Mouse (Mus musculus) midbrain, embryonic 11.5 days (tissue): ENCODE data around the gene Sfrp5. TPM values are rescaled to one million over a fixed set of nuclear protein-coding genes. Genes with fewer than 3 reads are reported as not detected.
A peak's percentile ranks its signal among the peaks of the same experiment; 100 is the strongest.

Experiments used
- ATAC-seq: fragments of 200-750 bp; cut with Nextera tagmentation; 2 replicates; pipeline ENCODE4 v1.8.0; 2017; ENCODE audit warnings: moderate TSS enrichment, moderate library complexity; ENCODE audit not compliant: low FRiP score
- DNase-seq: peaks from one replicate; pipeline ENCODE4 v3.0.0; 2015; ENCODE audit warnings: low spot score; ENCODE audit errors: missing footprints
- H3K27ac ChIP-seq: fragments of 300-500 bp; sonication (generic); 2 replicates; pipeline ENCODE4 v1.5.1; 2014; ENCODE audit warnings: low read depth, low read length
- H3K27me3 ChIP-seq: fragments of 300-500 bp; sonication (generic); 2 replicates; pipeline ENCODE4 v1.6.1; 2014; ENCODE audit warnings: mild to moderate bottlenecking, low read length, moderate library complexity, mixed read lengths; ENCODE audit not compliant: control insufficient read depth, insufficient read depth
- H3K36me3 ChIP-seq: fragments of 300-500 bp; sonication (generic); 2 replicates; pipeline ENCODE4 v1.6.1; 2014; ENCODE audit warnings: mild to moderate bottlenecking, low read length, moderate library complexity, mixed read lengths; ENCODE audit not compliant: control insufficient read depth, insufficient read depth
- H3K4me1 ChIP-seq: fragments of 300-500 bp; sonication (generic); 2 replicates; pipeline ENCODE4 v1.6.1; 2014; ENCODE audit warnings: low read length; ENCODE audit not compliant: control insufficient read depth, insufficient read depth
- H3K4me2 ChIP-seq: fragments of 300-500 bp; sonication (generic); 2 replicates; pipeline ENCODE4 v1.6.1; 2014; ENCODE audit warnings: mild to moderate bottlenecking, moderate library complexity
- H3K4me3 ChIP-seq: fragments of 300-500 bp; sonication (generic); 2 replicates; pipeline ENCODE4 v1.5.1; 2014; ENCODE audit warnings: low read depth, low read length
- H3K9ac ChIP-seq: fragments of 300-500 bp; sonication (generic); 2 replicates; pipeline ENCODE4 v1.6.1; 2014; ENCODE audit warnings: low read length
- H3K9me3 ChIP-seq: fragments of 300-500 bp; sonication (generic); 2 replicates; pipeline ENCODE4 v1.6.1; 2016; ENCODE audit warnings: low read length; ENCODE audit not compliant: control insufficient read depth
- WGBS: fragments of 180-500 bp; shearing (Covaris S2); extraction: QIAGEN DNeasy Blood & Tissue Kit; methylation state at CpG from one replicate; pipeline ENCODE4 v1.1.7; 2014; 5-methylcytosine and 5-hydroxymethylcytosine counted together
- polyA plus RNA-seq: library from polyadenylated mRNA; unstranded; fragments of >200 nt; fragmentation: Nextera tagmentation; extraction: Ambion mirVana; gene quantifications from 2 replicates; pipeline ENCODE4 v1.2.1, GENCODE M21; 2014

The Sfrp5 gene
- 0.11 and 0.14 TPM in 2 replicates for polyA plus RNA-seq

DNA sequence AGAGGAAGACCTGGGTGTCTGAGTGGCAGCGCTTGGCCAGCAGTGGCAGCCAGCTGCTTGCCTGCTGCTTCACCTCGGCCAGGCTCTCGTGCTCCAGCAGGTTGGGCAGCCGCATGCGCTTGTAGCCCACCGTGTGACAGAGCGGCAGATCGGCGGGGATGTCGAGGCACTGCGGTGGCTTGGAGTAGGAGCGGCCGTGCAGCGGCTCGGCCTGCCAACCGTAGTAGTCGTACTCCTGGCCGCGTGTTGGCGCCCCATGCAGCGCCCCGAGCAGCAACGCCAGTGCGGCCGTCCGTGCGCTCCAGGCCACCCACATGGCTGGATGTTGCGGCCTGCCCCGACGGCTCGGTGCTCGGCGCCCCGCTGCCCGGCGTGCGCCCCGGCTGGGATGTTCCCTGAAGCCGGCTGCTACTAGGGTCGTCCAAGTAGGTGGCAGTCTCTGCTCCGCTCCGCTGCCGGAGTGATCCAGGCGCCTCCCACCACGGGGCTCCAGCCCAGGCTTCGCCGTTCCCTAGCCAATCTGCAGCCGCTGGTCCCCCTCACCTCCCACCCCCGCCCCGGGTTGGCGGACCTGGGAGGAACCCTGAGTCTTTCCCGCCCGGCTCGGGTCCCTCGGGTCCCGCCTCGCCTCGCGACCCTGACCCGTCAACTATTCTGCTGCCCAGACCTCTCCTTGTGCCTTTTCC lies at the start of gene Sfrp5:
Gene Sfrp5, minus strand, starts transcription at position 557 of the 686 bp plus-strand sequence.
- Histone ChIP-seq H3K36me3 (no peaks in the 10 kb centered on the region), H3K27me3 (peaks cover 48% of the 10 kb centered on the region), H3K9me3 (no peaks in the 10 kb centered on the region), H3K9ac (no peak within 1 kb of the TSS), H3K27ac (no peak within 1 kb of the TSS), H3K4me3 (peak within 1 kb of the TSS; percentile 15; the same call in 1 of the 2 replicates), H3K4me2 (peak within 1 kb of the TSS; percentile 27), H3K4me1 (peaks cover 8% of the 10 kb centered on the region; the same call in 1 of the 2 replicates)
- ATAC-seq (no peak), DNase-seq (peak; percentile 93)
- under 1% methylated on average over 60 of the region's 60 CpGs for WGBS

DNA sequence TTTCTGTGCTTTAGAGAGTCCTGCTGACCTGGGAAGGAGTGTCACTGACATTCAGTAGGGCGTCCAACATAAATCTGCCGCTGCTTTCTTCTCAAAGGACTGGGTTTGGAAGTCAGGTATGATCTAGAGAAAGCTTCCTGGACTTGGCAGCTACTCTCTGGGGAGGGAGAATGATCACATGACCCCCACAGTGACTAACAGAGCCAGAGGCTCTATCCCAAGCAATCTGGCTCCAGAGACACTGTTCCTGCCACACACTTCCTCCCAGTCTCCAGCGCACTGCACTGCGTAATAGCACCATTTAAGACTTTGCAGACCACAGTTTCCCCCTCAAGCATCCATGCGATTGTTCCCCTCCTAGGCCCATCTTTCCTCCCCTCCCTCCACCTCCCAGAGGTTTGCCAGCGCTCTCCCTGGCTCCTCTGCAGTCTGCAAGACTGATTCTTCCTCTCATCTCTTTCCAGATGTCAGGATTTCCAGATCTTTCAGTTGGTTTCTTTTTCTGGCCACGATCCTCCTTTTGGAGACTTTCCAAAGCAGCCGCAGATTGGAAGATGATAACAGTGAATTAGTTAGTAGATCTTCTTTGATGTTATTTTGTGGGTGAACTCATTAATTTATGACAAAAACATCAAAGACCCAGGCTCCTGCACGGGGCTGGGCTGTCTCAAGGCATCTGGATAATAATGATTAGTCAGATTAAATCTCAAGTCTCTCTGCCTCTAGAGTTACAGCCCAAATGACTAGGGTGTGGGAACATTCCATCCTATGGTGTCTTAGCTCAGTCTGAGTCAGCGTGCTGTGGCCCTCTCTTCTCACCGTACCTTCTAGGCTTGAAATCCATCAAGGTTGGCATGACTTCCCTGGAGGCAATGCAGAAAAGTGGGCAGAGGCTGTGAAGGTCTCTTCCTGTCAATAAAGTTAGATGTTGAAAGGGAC lies 48.2 kb upstream of the Sfrp5 start:
- ATAC-seq: no peak
- 74% methylated on average over 11 of the region's 11 CpGs for WGBS
- no peak overlapping the region for H3K9ac ChIP-seq
- DNase-seq: no peak
- no peak overlapping the region for H3K27ac ChIP-seq
- peaks cover 4% of the 10 kb centered on the region; the same call in 1 of the 2 replicates for H3K27me3 ChIP-seq
- H3K9me3 ChIP-seq: no peaks in the 10 kb centered on the region
- H3K4me3 ChIP-seq: no peak overlapping the region
- H3K4me1 ChIP-seq: no peaks in the 10 kb centered on the region; the same call in 1 of the 2 replicates
- no peak overlapping the region for H3K4me2 ChIP-seq
- H3K36me3 ChIP-seq: no peaks in the 10 kb centered on the region

DNA sequence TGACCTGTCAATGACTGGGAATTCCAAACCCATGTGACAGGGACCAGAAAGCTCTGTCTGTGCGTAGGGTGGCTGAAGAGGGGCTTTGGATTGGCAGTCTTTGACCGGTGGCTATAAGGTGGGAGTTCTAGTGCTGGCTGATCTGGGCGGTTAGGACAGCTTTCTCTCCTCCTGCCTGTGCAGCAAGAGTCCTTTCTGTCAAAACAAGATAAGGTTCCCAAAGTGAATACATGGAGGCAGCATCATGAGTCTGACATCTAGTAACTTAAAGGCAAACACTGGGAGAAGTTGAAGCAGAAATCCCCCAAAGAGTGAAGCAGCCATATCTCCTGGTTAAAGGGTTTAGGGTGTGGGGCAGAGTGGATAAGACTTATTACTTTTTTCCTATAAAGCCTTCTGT lies 45.5 kb upstream of the Sfrp5 start, which contains the start of gene Golga7b:
Gene Golga7b, plus strand, starts transcription at position 56 of the 400 bp plus-strand sequence.
- H3K9me3 ChIP-seq: no peaks in the 10 kb centered on the region
- no peak within 1 kb of the TSS for H3K9ac ChIP-seq
- no peak within 1 kb of the TSS for H3K4me3 ChIP-seq
- H3K4me1 ChIP-seq: no peaks in the 10 kb centered on the region
- no peaks in the 10 kb centered on the region for H3K36me3 ChIP-seq
- DNase-seq (no peak), ATAC-seq (no peak)
- no peaks in the 10 kb centered on the region for H3K27me3 ChIP-seq
- H3K4me2 ChIP-seq: no peak within 1 kb of the TSS
- WGBS: 83% methylated on average over 3 of the region's 3 CpGs
- no peak within 1 kb of the TSS for H3K27ac ChIP-seq

DNA sequence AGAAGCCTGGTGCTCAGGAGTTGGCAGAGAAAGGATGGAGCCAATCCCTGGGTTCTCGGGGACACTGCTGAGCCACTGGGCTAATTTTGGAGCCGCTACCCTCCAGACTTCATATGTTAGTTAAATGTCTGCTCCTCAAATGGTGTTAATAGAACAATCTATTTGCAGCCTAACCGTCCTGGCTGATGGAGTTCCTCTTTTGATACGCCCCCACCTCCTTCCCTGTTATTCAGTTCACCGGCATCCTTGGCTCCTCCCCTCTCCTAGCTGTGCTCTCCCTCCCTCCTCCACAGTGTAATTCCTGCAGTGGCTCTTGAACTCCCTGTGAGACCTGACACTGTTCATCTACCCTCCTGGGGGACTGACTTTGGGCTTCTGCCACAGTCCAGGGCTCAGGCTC lies 44.6 kb upstream of the Sfrp5 start:
- WGBS: 63% methylated on average over 5 of the region's 5 CpGs
- no peaks in the 10 kb centered on the region for H3K4me1 ChIP-seq
- no peak overlapping the region for H3K27ac ChIP-seq
- no peak overlapping the region for H3K4me2 ChIP-seq
- H3K9me3 ChIP-seq: no peaks in the 10 kb centered on the region
- DNase-seq: no peak
- no peak for ATAC-seq
- no peak overlapping the region for H3K4me3 ChIP-seq
- no peak overlapping the region for H3K9ac ChIP-seq
- H3K36me3 ChIP-seq: no peaks in the 10 kb centered on the region
- no peaks in the 10 kb centered on the region for H3K27me3 ChIP-seq

DNA sequence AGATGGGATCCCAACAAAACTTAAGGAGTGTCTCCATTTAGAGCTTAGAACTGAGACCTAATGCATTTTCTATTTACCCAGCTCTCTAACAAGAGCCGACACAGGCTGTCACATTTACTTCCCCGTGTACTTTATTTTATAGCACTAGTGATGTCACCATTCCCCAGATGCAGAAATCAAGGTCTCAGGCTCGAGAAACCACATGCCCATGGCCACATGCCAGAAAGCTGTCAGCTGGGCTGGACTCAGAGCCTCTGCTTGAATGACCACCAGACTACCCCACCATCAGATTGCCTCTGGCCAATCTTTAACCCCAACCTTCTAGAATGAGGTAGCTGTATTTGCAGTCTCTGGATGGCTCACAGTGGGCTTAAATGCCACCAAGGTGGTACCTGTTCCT lies 41.3 kb upstream of the Sfrp5 start:
- 79% methylated on average over 3 of the region's 3 CpGs for WGBS
- no peak for DNase-seq

DNA sequence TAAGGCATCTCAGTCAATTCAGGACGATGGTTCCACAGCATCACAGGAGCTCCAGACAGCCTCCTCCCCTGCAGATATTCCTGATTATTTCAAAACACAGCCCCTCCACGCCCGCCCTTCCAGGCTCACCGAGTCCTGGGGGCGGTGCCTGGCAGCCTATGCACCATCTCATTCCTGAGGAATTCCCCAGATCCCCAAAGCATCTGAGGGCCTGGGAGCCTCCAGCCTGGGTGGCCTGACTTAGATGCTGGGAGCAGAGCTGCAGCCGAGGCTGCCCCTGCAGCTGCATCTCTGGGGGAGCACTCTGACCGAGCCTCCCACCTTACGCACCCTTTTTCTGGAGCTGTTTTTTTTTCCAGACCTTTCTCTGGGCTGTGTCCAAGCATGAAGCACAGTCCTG lies 38.8 kb upstream of the Sfrp5 start:
- DNase-seq (no peak), ATAC-seq (no peak)
- 51% methylated on average over 8 of the region's 8 CpGs for WGBS

More for the DNA sequence above, 41.3 kb upstream of the Sfrp5 start:
- no peak overlapping the region for H3K4me2 ChIP-seq
- H3K4me3 ChIP-seq: no peak overlapping the region
- no peaks in the 10 kb centered on the region for H3K9me3 ChIP-seq
- no peak overlapping the region for H3K9ac ChIP-seq
- no peaks in the 10 kb centered on the region for H3K36me3 ChIP-seq
- no peaks in the 10 kb centered on the region for H3K27me3 ChIP-seq
- no peaks in the 10 kb centered on the region for H3K4me1 ChIP-seq
- no peak for ATAC-seq
- no peak overlapping the region for H3K27ac ChIP-seq

DNA sequence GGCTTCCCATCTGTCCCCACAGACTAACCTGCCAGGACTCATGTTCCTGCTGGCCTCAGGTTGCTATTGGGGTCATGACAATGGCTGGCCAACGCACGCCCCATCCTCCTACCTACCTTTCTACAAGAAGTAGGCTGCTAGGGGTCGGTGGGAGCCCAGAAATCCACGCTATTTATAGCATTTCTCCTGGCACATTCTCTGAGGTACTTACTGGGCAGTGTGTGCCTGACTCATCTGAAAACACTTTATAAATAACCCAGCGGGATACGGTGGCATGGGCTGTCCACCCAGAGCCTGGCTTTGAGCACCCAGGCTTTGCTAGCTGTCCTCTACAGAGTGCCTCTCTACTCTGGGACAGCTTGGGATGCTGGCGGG lies 36.3 kb upstream of the Sfrp5 start:
- H3K4me2 ChIP-seq: no peak overlapping the region
- H3K9ac ChIP-seq: no peak overlapping the region
- H3K27ac ChIP-seq: no peak overlapping the region
- DNase-seq (no peak), ATAC-seq (no peak)
- H3K4me1 ChIP-seq: no peaks in the 10 kb centered on the region
- no peaks in the 10 kb centered on the region for H3K36me3 ChIP-seq
- H3K9me3 ChIP-seq: no peaks in the 10 kb centered on the region
- H3K27me3 ChIP-seq: no peaks in the 10 kb centered on the region
- 66% methylated on average over 7 of the region's 7 CpGs for WGBS
- no peak overlapping the region for H3K4me3 ChIP-seq

More for the DNA sequence above, 38.8 kb upstream of the Sfrp5 start:
- Histone ChIP-seq H3K4me1 (no peaks in the 10 kb centered on the region), H3K4me2 (no peak overlapping the region), H3K27me3 (no peaks in the 10 kb centered on the region), H3K4me3 (no peak overlapping the region), H3K9ac (no peak overlapping the region), H3K27ac (no peak overlapping the region), H3K36me3 (no peaks in the 10 kb centered on the region), H3K9me3 (no peaks in the 10 kb centered on the region)

DNA sequence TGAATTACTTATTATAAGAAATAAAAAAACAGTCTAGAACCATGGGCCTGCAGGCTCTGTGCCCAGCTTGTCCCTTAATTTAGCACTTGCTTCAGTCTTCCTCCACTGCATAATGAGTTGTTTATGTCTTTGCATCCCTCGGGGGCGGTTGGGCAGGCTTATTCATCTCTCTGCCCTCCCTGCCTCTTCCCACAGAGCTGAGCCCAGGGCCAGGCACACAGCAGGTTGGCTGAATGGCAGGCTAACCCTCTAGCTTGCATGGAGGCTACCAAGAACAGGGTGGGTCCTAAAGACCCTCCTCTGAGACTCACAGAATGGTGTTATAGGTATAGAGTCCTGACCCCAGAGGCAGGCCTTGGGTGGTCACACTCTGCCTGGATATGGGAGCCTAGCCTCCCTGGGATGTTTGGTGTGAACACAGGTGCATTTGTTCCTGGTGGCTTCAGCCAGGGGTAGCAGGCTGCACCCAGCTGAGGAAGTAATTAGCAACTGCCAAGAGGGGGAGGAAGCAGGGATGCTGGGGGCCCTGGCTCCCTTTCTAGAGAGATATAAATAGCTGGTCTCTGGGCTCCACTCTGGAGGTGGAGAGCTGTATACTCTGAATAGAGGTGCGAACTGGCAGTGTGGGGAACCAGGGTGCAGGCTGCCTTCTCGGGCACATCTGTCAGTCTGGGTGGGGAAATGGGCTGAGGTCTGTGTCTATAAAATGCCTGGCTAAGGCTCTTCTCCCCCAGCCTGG lies 35.7 kb upstream of the Sfrp5 start:
- WGBS: 26% methylated on average over 4 of the region's 4 CpGs
- no peak overlapping the region for H3K9ac ChIP-seq
- H3K4me3 ChIP-seq: no peak overlapping the region
- H3K36me3 ChIP-seq: no peaks in the 10 kb centered on the region
- no peak overlapping the region for H3K27ac ChIP-seq
- ATAC-seq (no peak), DNase-seq (no peak)
- no peaks in the 10 kb centered on the region for H3K27me3 ChIP-seq
- H3K4me2 ChIP-seq: no peak overlapping the region
- H3K9me3 ChIP-seq: no peaks in the 10 kb centered on the region
- H3K4me1 ChIP-seq: no peaks in the 10 kb centered on the region
